Mouse (Mus musculus): ENCODE measurements around the gene Spock2. TPM values are rescaled to one million over a fixed set of nuclear protein-coding genes. Genes with fewer than 3 reads are reported as not detected.
A peak's percentile ranks its signal among the peaks of the same experiment; 100 is the strongest.
"Not testable (repeated sequence)": the region's sequence is repeated elsewhere in the genome, so short reads cannot be mapped to it uniquely, and the experiment has no call there.

Spock2 gene
- polyA plus RNA-seq, 1 experiment, result 3.1 TPM

DNA sequence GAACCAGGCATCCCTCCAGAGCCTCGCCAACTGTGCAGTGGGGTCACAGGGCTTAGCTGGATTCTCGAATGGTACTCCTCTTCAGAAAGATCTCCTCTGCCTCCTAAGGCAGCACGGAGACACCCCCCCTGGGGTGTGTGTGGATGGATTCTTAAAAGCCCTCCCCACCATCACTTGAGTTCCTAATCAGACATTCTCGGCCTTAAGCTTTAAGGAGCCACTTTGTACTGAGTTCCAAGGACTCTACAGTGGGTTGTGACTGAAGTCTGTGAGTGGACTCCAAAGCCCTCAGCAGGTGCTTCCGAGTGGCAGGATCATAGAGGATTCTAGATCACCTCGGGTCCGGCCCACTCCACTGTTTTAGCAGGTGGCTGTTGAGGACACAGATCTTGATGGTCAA lies 12.4 kb downstream of the Spock2 start:
- H3K4me3 ChIP-seq (replicated peaks), result no peak overlapping the region
- no peak for TF ChIP-seq GATA1 (IDR thresholded peaks at IDR 0.05; ENCODE audit: borderline replicate concordance, low read length)
- no peak for TF ChIP-seq FLI1 (IDR thresholded peaks at IDR 0.05; ENCODE audit: low read length)
- H3K36me3 ChIP-seq (replicated peaks; ENCODE audit: low read length), result no peaks in the 10 kb centered on the region
- H3K4me1 ChIP-seq, result peaks cover 22% of the 10 kb centered on the region
- no peaks in the 10 kb centered on the region for H3K9me3 ChIP-seq
- peaks cover 80% of the 10 kb centered on the region for H3K27me3 ChIP-seq (replicated peaks)

DNA sequence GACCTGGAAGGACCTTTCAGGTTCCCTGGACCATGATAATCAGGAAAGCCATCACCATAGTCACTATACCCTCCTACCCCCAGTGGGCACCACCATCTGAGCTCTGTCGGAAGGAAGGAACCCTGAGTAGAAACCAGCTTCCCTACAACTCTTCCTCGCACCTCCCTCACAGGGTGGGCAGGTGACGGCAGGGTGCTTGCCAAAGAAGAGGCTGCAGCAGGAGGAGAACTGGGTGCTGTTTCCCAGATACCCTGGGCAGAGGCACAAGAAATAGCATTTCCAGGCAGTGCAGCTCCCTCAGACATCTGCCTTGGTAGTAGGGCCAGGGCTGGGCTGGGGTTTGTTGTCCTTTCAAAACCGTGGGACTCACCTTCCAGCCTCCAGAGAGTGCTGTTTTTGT lies 14.6 kb downstream of the Spock2 start:
- H3K4me3 ChIP-seq (replicated peaks), result no peak overlapping the region
- H3K4me1 ChIP-seq, result peaks cover 16% of the 10 kb centered on the region
- no peaks in the 10 kb centered on the region for H3K36me3 ChIP-seq (replicated peaks; ENCODE audit: low read length)
- H3K27me3 ChIP-seq (replicated peaks), result peaks cover 67% of the 10 kb centered on the region
- no peak for TF ChIP-seq GATA1 (IDR thresholded peaks at IDR 0.05; ENCODE audit: borderline replicate concordance, low read length)
- TF ChIP-seq FLI1 (IDR thresholded peaks at IDR 0.05; ENCODE audit: low read length), result no peak
- H3K9me3 ChIP-seq, result no peaks in the 10 kb centered on the region

DNA sequence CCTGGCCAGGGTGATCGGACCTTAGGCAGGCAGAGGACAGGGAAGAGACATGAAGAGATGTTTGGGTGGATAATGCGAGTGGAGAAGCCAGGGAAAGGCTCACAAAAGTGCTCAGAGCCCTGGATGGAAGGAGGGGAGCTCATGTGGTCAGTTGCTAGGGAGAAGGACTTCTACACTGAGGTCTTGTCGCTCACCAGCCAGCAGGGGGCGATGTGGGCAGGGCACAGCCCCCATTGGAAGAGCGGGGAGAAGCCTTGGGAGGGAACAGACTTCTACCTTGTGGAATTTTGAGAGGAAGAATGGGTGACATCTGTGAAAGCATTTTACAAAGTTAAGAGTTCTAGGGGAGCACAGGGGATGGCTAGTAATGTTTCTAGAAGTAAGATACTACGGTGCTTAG lies 18.1 kb downstream of the Spock2 start:
- Histone ChIP-seq H3K36me3 (replicated peaks; ENCODE audit: low read length) (no peaks in the 10 kb centered on the region), H3K4me1 (peaks cover 5% of the 10 kb centered on the region; the same call in 1 of the 2 replicates), H3K27me3 (replicated peaks) (peaks cover 60% of the 10 kb centered on the region), H3K4me3 (replicated peaks) (no peak overlapping the region), H3K9me3 (no peaks in the 10 kb centered on the region)
- TF ChIP-seq FLI1 (IDR thresholded peaks at IDR 0.05; ENCODE audit: low read length) (no peak), GATA1 (IDR thresholded peaks at IDR 0.05; ENCODE audit: borderline replicate concordance, low read length) (no peak)

DNA sequence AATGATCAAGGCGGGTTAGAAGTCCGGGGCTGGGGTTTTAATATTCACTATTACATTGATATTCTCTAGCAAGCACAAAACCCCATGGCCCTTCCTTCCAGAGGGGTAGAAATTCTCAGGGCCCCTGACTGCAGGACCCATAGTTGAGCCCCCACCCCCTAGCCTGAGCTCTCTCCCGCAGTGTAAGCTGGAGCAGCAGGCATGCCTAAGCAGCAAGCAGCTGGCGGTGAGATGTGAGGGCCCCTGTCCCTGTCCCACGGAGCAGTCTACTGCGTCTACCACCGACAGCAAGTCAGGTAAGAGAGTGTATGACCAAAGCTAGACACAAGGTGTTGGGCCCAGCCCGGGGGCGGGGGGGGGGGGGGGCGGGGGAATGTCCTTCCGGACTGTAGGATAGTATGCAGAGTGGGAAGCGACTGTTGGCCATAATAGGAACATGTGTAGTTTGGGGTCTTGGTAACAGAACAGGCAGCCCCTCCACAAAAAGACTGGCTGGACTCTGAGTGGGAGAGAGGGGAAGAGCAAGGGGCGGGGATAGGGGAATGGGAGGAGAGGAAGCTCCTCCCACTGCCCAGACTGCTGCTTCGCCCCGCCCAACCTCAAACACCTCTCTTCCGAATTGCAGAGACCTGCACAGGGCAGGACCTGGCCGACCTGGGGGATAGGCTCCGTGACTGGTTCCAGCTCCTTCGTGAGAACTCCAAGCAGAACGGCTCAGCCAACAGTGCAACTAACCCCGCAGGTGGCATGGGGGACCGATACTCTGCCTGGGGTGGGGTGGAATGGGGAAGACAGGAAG lies 19.7 kb downstream of the Spock2 start:
- TF ChIP-seq FLI1 (IDR thresholded peaks at IDR 0.05; ENCODE audit: low read length) (no peak), GATA1 (IDR thresholded peaks at IDR 0.05; ENCODE audit: borderline replicate concordance, low read length) (no peak)

DNA sequence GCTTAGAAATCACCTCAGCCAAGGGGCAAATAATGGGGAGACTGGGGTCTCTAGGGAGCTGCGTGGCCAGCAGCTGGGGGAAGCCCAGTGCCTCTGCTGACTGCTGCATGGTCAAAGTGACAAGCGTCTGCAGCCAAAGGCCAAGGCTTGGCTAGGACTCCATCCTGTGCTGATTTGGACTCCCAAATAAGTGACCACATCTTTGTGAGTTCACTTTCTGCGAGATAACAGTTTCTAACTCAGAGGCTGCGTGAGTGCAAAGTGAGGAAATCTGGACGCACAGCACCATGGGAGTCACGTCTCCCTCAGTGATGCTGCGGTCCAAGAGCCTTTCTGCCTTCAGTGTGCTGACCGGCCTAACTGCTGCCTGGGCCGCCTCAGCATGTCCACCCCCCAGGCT lies 22.3 kb downstream of the Spock2 start:
- no peaks in the 10 kb centered on the region for H3K36me3 ChIP-seq (replicated peaks; ENCODE audit: low read length)

More for the DNA sequence above, 19.7 kb downstream of the Spock2 start:
- Histone ChIP-seq H3K27me3 (replicated peaks) (peaks cover 57% of the 10 kb centered on the region), H3K4me3 (replicated peaks) (peak overlapping the region; percentile 53), H3K9me3 (no peaks in the 10 kb centered on the region), H3K36me3 (replicated peaks; ENCODE audit: low read length) (no peaks in the 10 kb centered on the region), H3K4me1 (peaks cover 5% of the 10 kb centered on the region; the same call in 1 of the 2 replicates)

DNA sequence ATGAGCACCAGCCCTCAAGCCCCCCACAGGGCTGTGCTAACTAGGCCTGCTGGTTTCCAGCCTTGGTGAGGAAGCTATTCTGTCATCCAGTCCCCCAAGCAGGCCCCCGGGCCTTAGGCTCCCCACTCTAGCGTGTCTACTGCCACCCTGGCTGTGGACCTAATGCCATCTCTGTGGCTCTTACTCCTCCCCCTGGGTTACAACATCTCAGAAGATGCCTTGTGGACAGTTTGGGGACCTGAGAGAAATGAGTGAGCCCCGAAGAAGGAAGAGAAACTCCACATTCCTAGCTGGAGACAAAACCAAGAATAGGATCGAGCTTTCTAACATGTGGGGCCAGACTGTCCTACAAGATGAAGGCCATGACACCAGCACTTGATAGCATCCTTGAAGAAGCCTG lies 24.5 kb downstream of the Spock2 start:
- TF ChIP-seq FLI1 (IDR thresholded peaks at IDR 0.05; ENCODE audit: low read length) (no peak), GATA1 (IDR thresholded peaks at IDR 0.05; ENCODE audit: borderline replicate concordance, low read length) (no peak)

More for the DNA sequence above, 22.3 kb downstream of the Spock2 start:
- peaks cover 58% of the 10 kb centered on the region for H3K27me3 ChIP-seq (replicated peaks)
- peaks cover 9% of the 10 kb centered on the region; the same call in 1 of the 2 replicates for H3K4me1 ChIP-seq
- TF ChIP-seq FLI1 (IDR thresholded peaks at IDR 0.05; ENCODE audit: low read length) (no peak), GATA1 (IDR thresholded peaks at IDR 0.05; ENCODE audit: borderline replicate concordance, low read length) (no peak)
- H3K4me3 ChIP-seq (replicated peaks), result no peak overlapping the region
- no peaks in the 10 kb centered on the region for H3K9me3 ChIP-seq

DNA sequence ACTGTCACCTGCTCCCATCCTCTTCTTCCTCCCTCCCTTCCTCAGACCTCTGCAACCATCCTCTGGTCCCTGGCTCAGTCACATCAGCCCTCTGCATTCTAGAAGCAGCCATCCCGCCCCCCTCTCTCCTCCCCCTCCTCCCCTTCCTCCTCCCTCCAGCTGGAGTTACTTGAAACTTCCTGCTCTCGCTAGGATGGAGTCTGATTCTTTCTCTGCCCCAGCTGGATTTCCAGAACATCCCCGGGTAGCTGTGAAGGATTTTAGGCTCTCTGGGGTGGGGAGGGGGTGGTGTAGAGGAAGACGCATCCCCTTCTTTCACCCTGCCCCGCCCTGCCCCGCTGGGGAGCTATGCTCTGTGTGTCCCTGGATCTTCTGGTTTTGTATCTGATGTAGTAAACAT lies 27.5 kb downstream of the Spock2 start:
- H3K36me3 ChIP-seq (replicated peaks; ENCODE audit: low read length), result no peaks in the 10 kb centered on the region
- no peaks in the 10 kb centered on the region for H3K9me3 ChIP-seq
- no peak for TF ChIP-seq GATA1 (IDR thresholded peaks at IDR 0.05; ENCODE audit: borderline replicate concordance, low read length)
- TF ChIP-seq FLI1 (IDR thresholded peaks at IDR 0.05; ENCODE audit: low read length), result no peak
- H3K27me3 ChIP-seq (replicated peaks), result peaks cover 57% of the 10 kb centered on the region
- peaks cover 5% of the 10 kb centered on the region; the same call in 1 of the 2 replicates for H3K4me1 ChIP-seq
- no peak overlapping the region for H3K4me3 ChIP-seq (replicated peaks)

More for the DNA sequence above, 24.5 kb downstream of the Spock2 start:
- H3K36me3 ChIP-seq (replicated peaks; ENCODE audit: low read length), result no peaks in the 10 kb centered on the region
- H3K27me3 ChIP-seq (replicated peaks), result peaks cover 71% of the 10 kb centered on the region
- H3K4me3 ChIP-seq (replicated peaks), result no peak overlapping the region
- peaks cover 9% of the 10 kb centered on the region; the same call in 1 of the 2 replicates for H3K4me1 ChIP-seq
- H3K9me3 ChIP-seq, result no peaks in the 10 kb centered on the region

DNA sequence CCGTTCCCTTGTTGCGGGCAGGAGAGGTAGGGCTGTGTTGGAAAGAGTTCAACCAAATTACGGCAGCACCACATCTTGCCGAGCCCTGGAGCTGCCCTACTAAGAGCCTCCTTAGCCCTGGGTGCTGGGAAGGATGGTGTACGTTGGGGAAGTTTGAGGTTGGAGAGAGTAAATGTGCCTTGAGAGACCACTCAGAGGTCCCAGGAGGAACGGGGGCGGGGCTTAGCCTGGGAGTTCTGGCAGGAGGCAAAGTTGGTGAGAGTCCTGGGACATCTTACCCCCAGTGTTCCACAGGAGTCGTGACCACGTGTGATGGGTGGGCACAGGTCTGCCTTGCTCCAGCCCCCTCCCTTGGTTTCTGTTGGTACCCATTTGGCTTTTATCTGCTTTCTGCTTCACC lies 28.2 kb downstream of the Spock2 start:
- H3K27me3 ChIP-seq (replicated peaks), result peaks cover 55% of the 10 kb centered on the region
- no peak overlapping the region for H3K4me3 ChIP-seq (replicated peaks)

DNA sequence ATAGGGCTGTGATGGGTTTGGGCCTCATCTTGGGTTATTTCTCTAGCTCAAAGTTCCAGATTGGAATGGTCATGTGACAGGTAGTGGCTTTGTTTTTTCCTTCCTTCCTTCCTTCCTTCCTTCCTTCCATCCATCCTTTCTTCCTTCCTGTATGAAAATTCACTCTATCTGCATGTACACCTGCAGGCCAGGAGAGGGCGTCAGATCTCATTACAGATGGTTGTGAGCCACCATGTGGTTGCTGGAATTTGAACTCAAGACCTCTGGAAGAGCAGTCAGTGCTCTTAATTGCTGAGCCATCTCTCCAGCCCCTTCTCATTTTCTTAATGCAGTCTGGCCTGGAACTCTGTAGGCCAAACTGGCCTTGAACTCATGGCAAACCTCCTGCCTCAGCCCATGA lies 30.0 kb downstream of the Spock2 start:
- H3K9me3 ChIP-seq; H3K4me3 ChIP-seq (replicated peaks); H3K4me1 ChIP-seq: not testable (repeated sequence)

More for the DNA sequence above, 28.2 kb downstream of the Spock2 start:
- TF ChIP-seq GATA1 (IDR thresholded peaks at IDR 0.05; ENCODE audit: borderline replicate concordance, low read length) (no peak), FLI1 (IDR thresholded peaks at IDR 0.05; ENCODE audit: low read length) (no peak)
- Histone ChIP-seq H3K36me3 (replicated peaks; ENCODE audit: low read length) (no peaks in the 10 kb centered on the region), H3K9me3 (no peaks in the 10 kb centered on the region), H3K4me1 (peaks cover 7% of the 10 kb centered on the region; the same call in 1 of the 2 replicates)

DNA sequence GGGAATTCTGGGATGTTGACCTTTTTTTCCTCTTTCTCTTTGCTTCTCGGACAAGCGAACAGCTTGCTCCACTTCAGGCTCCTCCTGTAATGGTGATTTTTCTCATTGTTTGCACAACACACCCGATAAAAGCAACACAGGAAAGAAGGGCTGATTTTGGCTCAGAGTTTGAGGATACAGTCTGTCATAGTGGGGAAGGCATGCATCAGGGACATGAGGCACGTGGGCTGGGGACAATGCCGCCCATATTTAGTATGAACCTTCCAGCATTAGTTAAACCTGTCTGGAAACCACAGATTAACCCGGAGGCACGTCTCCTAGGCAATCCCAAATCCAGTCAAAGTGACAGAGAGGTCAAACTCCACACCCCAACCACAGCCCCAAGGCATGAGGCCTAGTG lies 30.9 kb downstream of the Spock2 start:
- Histone ChIP-seq H3K9me3 (peaks cover 10% of the 10 kb centered on the region), H3K4me1 (peaks cover 3% of the 10 kb centered on the region; the same call in 1 of the 2 replicates), H3K36me3 (replicated peaks; ENCODE audit: low read length) (no peaks in the 10 kb centered on the region), H3K27me3 (replicated peaks) (peaks cover 35% of the 10 kb centered on the region), H3K4me3 (replicated peaks) (no peak overlapping the region)
- TF ChIP-seq GATA1 (IDR thresholded peaks at IDR 0.05; ENCODE audit: borderline replicate concordance, low read length), result no peak
- no peak for TF ChIP-seq FLI1 (IDR thresholded peaks at IDR 0.05; ENCODE audit: low read length)

More for the DNA sequence above, 30.0 kb downstream of the Spock2 start:
- H3K36me3 ChIP-seq (replicated peaks; ENCODE audit: low read length), result not testable (repeated sequence)
- H3K27me3 ChIP-seq (replicated peaks), result peaks cover 42% of the 10 kb centered on the region

Measured in megakaryocyte, embryonic 14.5 days (primary cell).